Mouse (Mus musculus): ENCODE data around the gene Fblim1.

- TF ChIP-seq CTCF (IDR thresholded peaks at IDR 0.05; ENCODE audit: low read depth) (peak; percentile 32; the same call in 1 of the 2 replicates), EP300 (IDR thresholded peaks at IDR 0.05; ENCODE audit: low read depth) (peak; percentile 69; the same call in 1 of the 2 replicates)
Observed at GRCm38 (mm10) chr4:141623666-141624065, 17.8 kb upstream of the Fblim1 start, which contains the start of gene Slc25a34.

Data from liver, postnatal 0 days (tissue).